12 mouse cellular contexts compared by ENCODE assay signal in the genomic region with DNA sequence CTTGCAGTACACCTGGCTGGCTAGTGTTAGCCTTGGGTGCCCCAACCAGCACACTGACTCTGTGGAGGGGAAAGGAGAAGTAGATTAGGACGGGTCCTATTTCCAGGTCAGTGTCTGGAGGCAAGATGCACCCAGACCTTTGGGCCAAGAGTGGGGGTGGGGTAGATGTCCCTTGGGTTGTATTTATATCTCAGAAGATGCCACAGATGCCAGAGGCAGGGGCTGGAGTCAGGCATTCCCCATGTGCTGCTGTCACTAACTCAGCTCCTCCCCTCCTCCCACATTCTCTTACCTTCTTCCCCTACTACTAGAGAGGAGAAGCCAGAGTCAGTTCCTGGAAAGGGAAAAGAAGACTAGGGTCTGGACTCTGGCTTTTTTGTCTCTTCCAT. TPM values are rescaled to one million over a fixed set of nuclear protein-coding genes. Genes with fewer than 3 reads are reported as not detected.
DNase-seq lines count a peak whose midpoint lies in the region; ATAC-seq and TF ChIP-seq lines count a peak whose summit lies in the region.
"Had no signal": no experiment of that assay in that cellular context is flagged by ENCODE, and none has a peak within 500 bp of the region (broad histone marks: within the 10 kb centered on the region; RNA-seq: fewer than 3 reads in every experiment).

No protein-coding gene starts in this region.

- no peaks in the 10 kb centered on the region for H3K27me3 ChIP-seq in intestine, embryonic 15.5 days (replicated peaks)
- H3K27me3 ChIP-seq in intestine, postnatal 0 days (replicated peaks; ENCODE audit: control insufficient read depth, insufficient read depth, low read length), result no peaks in the 10 kb centered on the region
- no peaks in the 10 kb centered on the region for H3K27me3 ChIP-seq in limb, embryonic 14.5 days (ENCODE audit: control insufficient read depth, insufficient read depth, low read length)

- H3K27ac ChIP-seq in intestine, embryonic 15.5 days, result no peak overlapping the region
- no peak overlapping the region for H3K27ac ChIP-seq in intestine, postnatal 0 days (ENCODE audit: low read depth, low read length)
- peak overlapping the region; percentile 87 for H3K27ac ChIP-seq in bone marrow macrophage, adult 2 months (ENCODE audit: insufficient read depth, low read depth, low read length)
- no peak overlapping the region for H3K27ac ChIP-seq in limb, embryonic 14.5 days (replicated peaks; ENCODE audit: low read depth, low read length)

- H3K9ac ChIP-seq in intestine, embryonic 15.5 days, result no peak overlapping the region
- no peak overlapping the region for H3K9ac ChIP-seq in intestine, postnatal 0 days (ENCODE audit: low read depth, low read length)
- H3K9ac ChIP-seq in limb, embryonic 14.5 days (ENCODE audit: low read depth, low read length, severe bottlenecking), result no peak overlapping the region

- peak; percentile 43 for DNase-seq in gastrocnemius, postnatal 14 days
- no peak for DNase-seq in limb, embryonic 14.5 days (ENCODE audit: low spot score)
- no peak for DNase-seq in left cerebral cortex, adult 9 months (ENCODE audit: low spot score in 2 of 2)
- DNase-seq in spleen, postnatal 10 days (ENCODE audit: low spot score in 2 of 2), result no peak
- no peak for DNase-seq in retina, embryonic 14.5 days (ENCODE audit: low spot score)
- DNase-seq: cerebellum, postnatal 36 days had no signal

- peaks cover 13% of the 10 kb centered on the region; the same call in 1 of the 2 replicates for H3K36me3 ChIP-seq in intestine, embryonic 15.5 days
- peaks cover 23% of the 10 kb centered on the region for H3K36me3 ChIP-seq in intestine, postnatal 0 days (ENCODE audit: control insufficient read depth, insufficient read depth)
- peaks cover 33% of the 10 kb centered on the region for H3K36me3 ChIP-seq in limb, embryonic 14.5 days (ENCODE audit: control insufficient read depth, insufficient read depth, low read length)

- peaks cover 20% of the 10 kb centered on the region for H3K4me1 ChIP-seq in intestine, embryonic 15.5 days (replicated peaks)
- no peaks in the 10 kb centered on the region for H3K4me1 ChIP-seq in intestine, postnatal 0 days (replicated peaks; ENCODE audit: control insufficient read depth, insufficient read depth, low read length)
- peaks cover 65% of the 10 kb centered on the region for H3K4me1 ChIP-seq in bone marrow macrophage, adult 2 months (ENCODE audit: control insufficient read depth, insufficient read depth, low read length)
- H3K4me1 ChIP-seq in limb, embryonic 14.5 days (ENCODE audit: control insufficient read depth, insufficient read depth, low read length), result peaks cover 14% of the 10 kb centered on the region

- no peak overlapping the region for H3K4me3 ChIP-seq in intestine, embryonic 15.5 days (replicated peaks)
- no peak overlapping the region for H3K4me3 ChIP-seq in intestine, postnatal 0 days (ENCODE audit: low read depth, low read length)
- H3K4me3 ChIP-seq in bone marrow macrophage, adult 2 months (ENCODE audit: insufficient read depth, low read length), result no peak overlapping the region
- no peak overlapping the region for H3K4me3 ChIP-seq in limb, embryonic 14.5 days (replicated peaks; ENCODE audit: low read length)

- no peak overlapping the region for H3K4me2 ChIP-seq in intestine, embryonic 15.5 days (replicated peaks)
- H3K4me2 ChIP-seq in intestine, postnatal 0 days (replicated peaks; ENCODE audit: low read depth), result no peak overlapping the region
- no peak overlapping the region for H3K4me2 ChIP-seq in limb, embryonic 14.5 days (replicated peaks; ENCODE audit: low read depth, low read length, severe bottlenecking)

- 0 out of 2 replicates have a peak, but pooled peaks have one; percentile 3 for ATAC-seq in intestine, embryonic 15.5 days
- no peak for ATAC-seq in intestine, postnatal 0 days
- peak; percentile 51 for ATAC-seq in limb, embryonic 14.5 days (ENCODE audit: low FRiP score, low read depth)

- H3K9me3 ChIP-seq in intestine, embryonic 15.5 days, result no peaks in the 10 kb centered on the region
- H3K9me3 ChIP-seq in intestine, postnatal 0 days (ENCODE audit: control insufficient read depth), result no peaks in the 10 kb centered on the region
- no peaks in the 10 kb centered on the region for H3K9me3 ChIP-seq in limb, embryonic 14.5 days (ENCODE audit: control insufficient read depth, low read length)
- H3K9me3 ChIP-seq: G1E had no signal

- TF ChIP-seq POLR2A in bone marrow macrophage, adult 2 months (IDR thresholded peaks at IDR 0.05; ENCODE audit: borderline replicate concordance, low read depth, low read length), result no peak
- TF ChIP-seq POLR2A in limb, embryonic 14.5 days (IDR thresholded peaks at IDR 0.05; ENCODE audit: borderline replicate concordance, extremely low read depth, insufficient read depth, insufficient read length), result no peak

- WGBS in intestine, embryonic 15.5 days, result 52% methylated on average over 1 of the region's 1 CpGs
- 50% methylated on average over 1 of the region's 1 CpGs for WGBS in intestine, postnatal 0 days
- WGBS in limb, embryonic 14.5 days, result 88% methylated on average over 1 of the region's 1 CpGs

- intact Hi-C loops in gastrocnemius, postnatal 14 days (cut with DNase I; ENCODE audit: low total_unique reads), result no loop called here

- TF ChIP-seq CTCF in intestine, postnatal 0 days (IDR thresholded peaks at IDR 0.05; ENCODE audit: low read depth), result no peak
- TF ChIP-seq CTCF in bone marrow macrophage, adult 2 months (IDR thresholded peaks at IDR 0.05; ENCODE audit: low read depth, low read length), result no peak

RNA-seq across cellular contexts. Expression of gene Itga5, which starts 7.4 kb away (rescaled TPM):
- polyA plus RNA-seq in intestine, embryonic 15.5 days (2015; fragmentation: Nextera tagmentation; extraction: Ambion mirVana), result 44.8 and 45.5 TPM in 2 replicates
- polyA plus RNA-seq in intestine, postnatal 0 days (2015; fragmentation: Nextera tagmentation; extraction: Ambion mirVana), result 25.0 and 25.8 TPM in 2 replicates
- polyA plus RNA-seq in bone marrow macrophage, adult 2 months (2012; ENCODE audit: insufficient read depth, insufficient read length, missing spikeins), result 34.0 and 37.3 TPM in 2 replicates
- 10 to 100 TPM; 22.5 to 25.7 TPM for total RNA-seq in gastrocnemius, postnatal 14 days (2021)
- polyA plus RNA-seq in limb, embryonic 14.5 days (2012; rRNA removed), result 71.2 and 91.3 TPM in 2 replicates
- polyA plus RNA-seq in limb, embryonic 14.5 days (2014; fragmentation: Nextera tagmentation; extraction: Ambion mirVana), result 63.4 and 66.5 TPM in 2 replicates

RNA-seq across cellular contexts. Expression of gene Zfp385a, which starts 19.2 kb away (rescaled TPM):
- polyA plus RNA-seq in intestine, embryonic 15.5 days (2015; fragmentation: Nextera tagmentation; extraction: Ambion mirVana), result 5.6 TPM in 2 replicates
- 2.9 and 3.1 TPM in 2 replicates for polyA plus RNA-seq in intestine, postnatal 0 days (2015; fragmentation: Nextera tagmentation; extraction: Ambion mirVana)
- 73.0 and 86.1 TPM in 2 replicates for polyA plus RNA-seq in bone marrow macrophage, adult 2 months (2012; ENCODE audit: insufficient read depth, insufficient read length, missing spikeins)
- 10 to 100 TPM; 31.3 to 32.1 TPM for total RNA-seq in gastrocnemius, postnatal 14 days (2021)
- 23.4 and 28.8 TPM in 2 replicates for polyA plus RNA-seq in limb, embryonic 14.5 days (2012; rRNA removed)
- polyA plus RNA-seq in limb, embryonic 14.5 days (2014; fragmentation: Nextera tagmentation; extraction: Ambion mirVana), result 16.4 and 19.1 TPM in 2 replicates

RNA-seq across cellular contexts. Expression of gene Gpr84, which starts 48.7 kb away (rescaled TPM):
- 0.20 and 0.29 TPM in 2 replicates for polyA plus RNA-seq in intestine, embryonic 15.5 days (2015; fragmentation: Nextera tagmentation; extraction: Ambion mirVana)
- not detected in 2 replicates for polyA plus RNA-seq in intestine, postnatal 0 days (2015; fragmentation: Nextera tagmentation; extraction: Ambion mirVana)
- 1.4 and 2.7 TPM in 2 replicates for polyA plus RNA-seq in bone marrow macrophage, adult 2 months (2012; ENCODE audit: insufficient read depth, insufficient read length, missing spikeins)
- total RNA-seq in gastrocnemius, postnatal 14 days (2021), result not detected
- polyA plus RNA-seq in limb, embryonic 14.5 days (2012; rRNA removed), result 0.34 and 0.53 TPM in 2 replicates
- polyA plus RNA-seq in limb, embryonic 14.5 days (2014; fragmentation: Nextera tagmentation; extraction: Ambion mirVana), result 0.23 and 0.51 TPM in 2 replicates
- total RNA-seq: adrenal gland, postnatal 4 days; G1E; neutrophil, adult 5-6 weeks had no signal
- polyA plus RNA-seq: G1E had no signal
